Mouse (Mus musculus): Measurements from ENCODE around the gene Lhx3. TPM values are rescaled to one million over a fixed set of nuclear protein-coding genes. Genes with fewer than 3 reads are reported as not detected.

Gene Lhx3
- total RNA-seq, 2 experiments from 2014 or later, result not detected

Other genes starting within 250 kb of the Lhx3 start
- 10 to 100 TPM; 30.1 to 33.3 TPM for gene Camsap1, start 225.0 kb downstream of the Lhx3 start, total RNA-seq (2021)
- gene Ubac1, start 186.5 kb downstream of the Lhx3 start, total RNA-seq (2021), result 10 to 100 TPM; 60.3 to 62.4 TPM
- gene Nacc2, start 85.1 kb downstream of the Lhx3 start, total RNA-seq (2021), result 10 to 100 TPM; 11.1 to 11.4 TPM
- gene Qsox2, start 29.2 kb upstream of the Lhx3 start, total RNA-seq (2021), result 10 to 100 TPM; 11.2 to 12.1 TPM
- gene Ccdc187, start 86.3 kb upstream of the Lhx3 start, total RNA-seq (2021), result under 1 TPM; 0.81 to 0.92 TPM
- gene Gpsm1, start 107.2 kb upstream of the Lhx3 start, total RNA-seq (2021), result 100 to 1,000 TPM; 142 to 153 TPM
- 10 to 100 TPM; 16.1 to 16.6 TPM for gene Dnlz, start 143.8 kb upstream of the Lhx3 start, total RNA-seq (2021)
- under 1 TPM; 0.60 to 0.95 TPM for gene Card9, start 152.6 kb upstream of the Lhx3 start, total RNA-seq (2021)
- gene Snapc4, start 172.4 kb upstream of the Lhx3 start, total RNA-seq (2021), result 10 to 100 TPM; 20.8 to 21.0 TPM
- gene Entr1, start 181.0 kb upstream of the Lhx3 start, total RNA-seq (2021), result 10 to 100 TPM; 55.5 to 62.3 TPM
- gene Pmpca, start 181.1 kb upstream of the Lhx3 start, total RNA-seq (2021), result 100 to 1,000 TPM; 107 to 113 TPM
- gene Inpp5e, start 200.9 kb upstream of the Lhx3 start, total RNA-seq (2021), result 10 to 100 TPM; 13.4 to 14.3 TPM
- 10 to 100 TPM; 37.0 to 39.0 TPM for gene Sec16a, start 236.9 kb upstream of the Lhx3 start, total RNA-seq (2021)